8 mouse cellular contexts compared by ENCODE assay signal in genomic region chr13:49187288-49188218, GRCm38 (mm10). TPM values are rescaled to one million over a fixed set of nuclear protein-coding genes. Genes with fewer than 3 reads are reported as not detected.
DNase-seq lines count a peak whose midpoint lies in the region; ATAC-seq lines count a peak whose summit lies in the region.

TSS of gene Ninj1 (plus strand) at chr13:49187485.

- peak; percentile 93 for DNase-seq in CD4-positive helper T cell, adult 2 months (ENCODE audit: low read depth, low spot score)
- DNase-seq in brain, adult 2 months (ENCODE audit: low read depth, low spot score), result peak; percentile 91
- peak; percentile 80 for DNase-seq in liver, embryonic 13.5 days
- DNase-seq in natural killer cell, adult 2 months (ENCODE audit: low spot score in 2 of 2), result peak; percentile 91 to 92

- ATAC-seq in erythroblast, adult 5-6 weeks (replicated peaks; ENCODE audit: low FRiP score, poor library complexity, severe bottlenecking), result peak; percentile 82
- ATAC-seq in heart, embryonic 11.5 days (replicated peaks; ENCODE audit: insufficient number of reproducible peaks, low FRiP score, low TSS enrichment), result peak; percentile 90
- ATAC-seq in kidney, embryonic 16.5 days (ENCODE audit: low FRiP score, low TSS enrichment), result peak; percentile 92
- peak; percentile 85 for ATAC-seq in liver, embryonic 13.5 days (ENCODE audit: low read depth)
- peak; percentile 90 for ATAC-seq in stomach, embryonic 14.5 days (ENCODE audit: insufficient number of reproducible peaks, insufficient read depth, low FRiP score, low read depth)

- under 1% methylated on average over 61 of the region's 87 CpGs for WGBS in heart, embryonic 11.5 days (ENCODE audit: insufficient replicate concordance)
- under 1% methylated on average over 74 of the region's 87 CpGs for WGBS in kidney, embryonic 16.5 days
- under 1% methylated on average over 79 of the region's 87 CpGs for WGBS in liver, embryonic 13.5 days (ENCODE audit: insufficient replicate concordance)
- WGBS in stomach, embryonic 14.5 days, result 1% methylated on average over 70 of the region's 87 CpGs

- peak within 1 kb of the TSS; percentile 69 for H3K4me3 ChIP-seq in heart, embryonic 11.5 days (ENCODE audit: low read depth, low read length)
- peak within 1 kb of the TSS; percentile 79 for H3K4me3 ChIP-seq in kidney, embryonic 16.5 days (ENCODE audit: low read length)
- H3K4me3 ChIP-seq in liver, embryonic 13.5 days (replicated peaks), result peak within 1 kb of the TSS; percentile 80
- peak within 1 kb of the TSS; percentile 83 for H3K4me3 ChIP-seq in stomach, embryonic 14.5 days (ENCODE audit: low read depth, low read length)

- H3K27ac ChIP-seq in heart, embryonic 11.5 days (ENCODE audit: low read depth, low read length), result peak within 1 kb of the TSS; percentile 70
- H3K27ac ChIP-seq in kidney, embryonic 16.5 days (ENCODE audit: low read length), result peak within 1 kb of the TSS; percentile 76
- peak within 1 kb of the TSS; percentile 80 for H3K27ac ChIP-seq in liver, embryonic 13.5 days
- peak within 1 kb of the TSS; percentile 58; the same call in 1 of the 2 replicates for H3K27ac ChIP-seq in stomach, embryonic 14.5 days (ENCODE audit: low read length)

- no peaks in the 10 kb centered on the region for H3K36me3 ChIP-seq in heart, embryonic 11.5 days (ENCODE audit: control insufficient read depth, insufficient read depth, low read length)
- H3K36me3 ChIP-seq in kidney, embryonic 16.5 days (ENCODE audit: insufficient read depth, low read length), result no peaks in the 10 kb centered on the region
- H3K36me3 ChIP-seq in liver, embryonic 13.5 days, result no peaks in the 10 kb centered on the region
- H3K36me3 ChIP-seq in stomach, embryonic 14.5 days (ENCODE audit: control insufficient read depth, insufficient read depth, low read length), result no peaks in the 10 kb centered on the region

- no peaks in the 10 kb centered on the region for H3K27me3 ChIP-seq in heart, embryonic 11.5 days (ENCODE audit: control insufficient read depth, insufficient read depth, low read length)
- H3K27me3 ChIP-seq in kidney, embryonic 16.5 days (ENCODE audit: insufficient read depth, low read length), result no peaks in the 10 kb centered on the region
- no peaks in the 10 kb centered on the region for H3K27me3 ChIP-seq in liver, embryonic 13.5 days
- no peaks in the 10 kb centered on the region for H3K27me3 ChIP-seq in stomach, embryonic 14.5 days (ENCODE audit: control insufficient read depth, insufficient read depth, low read length)

- peak within 1 kb of the TSS; percentile 100 for H3K4me2 ChIP-seq in heart, embryonic 11.5 days
- H3K4me2 ChIP-seq in kidney, embryonic 16.5 days (replicated peaks; ENCODE audit: low read depth, low read length), result peak within 1 kb of the TSS; percentile 97
- peak within 1 kb of the TSS; percentile 100 for H3K4me2 ChIP-seq in liver, embryonic 13.5 days
- H3K4me2 ChIP-seq in stomach, embryonic 14.5 days (replicated peaks; ENCODE audit: low read depth, low read length), result peak within 1 kb of the TSS; percentile 99

- H3K4me1 ChIP-seq in heart, embryonic 11.5 days (ENCODE audit: control insufficient read depth, insufficient read depth, low read length), result peaks cover 63% of the 10 kb centered on the region
- peaks cover 56% of the 10 kb centered on the region for H3K4me1 ChIP-seq in kidney, embryonic 16.5 days (ENCODE audit: insufficient read depth, low read length)
- H3K4me1 ChIP-seq in liver, embryonic 13.5 days (replicated peaks), result peaks cover 60% of the 10 kb centered on the region
- peaks cover 28% of the 10 kb centered on the region for H3K4me1 ChIP-seq in stomach, embryonic 14.5 days (ENCODE audit: control insufficient read depth, insufficient read depth, low read length)

- H3K9ac ChIP-seq in heart, embryonic 11.5 days (ENCODE audit: low read depth, low read length), result peak within 1 kb of the TSS; percentile 74
- H3K9ac ChIP-seq in kidney, embryonic 16.5 days (replicated peaks; ENCODE audit: low read length), result peak within 1 kb of the TSS; percentile 83
- H3K9ac ChIP-seq in liver, embryonic 13.5 days, result peak within 1 kb of the TSS; percentile 82
- H3K9ac ChIP-seq in stomach, embryonic 14.5 days (replicated peaks; ENCODE audit: low read depth, low read length), result peak within 1 kb of the TSS; percentile 60

- no peaks in the 10 kb centered on the region for H3K9me3 ChIP-seq in heart, embryonic 11.5 days (replicated peaks; ENCODE audit: control insufficient read depth, low read length)
- no peaks in the 10 kb centered on the region for H3K9me3 ChIP-seq in kidney, embryonic 16.5 days (ENCODE audit: low read length)
- H3K9me3 ChIP-seq in liver, embryonic 13.5 days (replicated peaks), result no peaks in the 10 kb centered on the region
- no peaks in the 10 kb centered on the region for H3K9me3 ChIP-seq in stomach, embryonic 14.5 days (ENCODE audit: control insufficient read depth, low read depth, low read length)

RNA-seq across cellular contexts. Expression of gene Ninj1, which starts in this region (rescaled TPM):
- 18.3 and 22.2 TPM in 2 replicates for total RNA-seq in erythroblast, adult 5-6 weeks (2015; ENCODE audit: low replicate concordance)
- total RNA-seq in erythroblast, adult 5-6 weeks (2017; ENCODE audit: low replicate concordance), result 6.4 and 13.3 TPM in 2 replicates
- polyA plus RNA-seq in heart, embryonic 11.5 days (2014; fragmentation: Nextera tagmentation; extraction: Ambion mirVana), result 59.1 and 60.6 TPM in 2 replicates
- polyA plus RNA-seq in kidney, embryonic 16.5 days (2015; fragmentation: Nextera tagmentation; extraction: Ambion mirVana), result 76.1 and 77.1 TPM in 2 replicates
- 39.7 and 40.0 TPM in 2 replicates for polyA plus RNA-seq in liver, embryonic 13.5 days (2015; fragmentation: Nextera tagmentation; extraction: Ambion mirVana)
- polyA plus RNA-seq in stomach, embryonic 14.5 days (2014; fragmentation: Nextera tagmentation; extraction: Ambion mirVana), result 48.8 and 54.5 TPM in 2 replicates

Comparison
In these comparisons a context has a peak if more than half of its experiments do, and no peak if none do; other contexts are left out.
1. Peak in every context shown above with its lines: DNase-seq, ATAC-seq, H3K4me3 ChIP-seq and H3K27ac ChIP-seq.